Mouse (Mus musculus) frontal cortex, postnatal 25 days (tissue): Measurements from ENCODE around the gene Pou6f1.
"Not testable (repeated sequence)": the region's sequence is repeated elsewhere in the genome, so short reads cannot be mapped to it uniquely, and the experiment has no call there.

Experiments
- DNase-seq, 2 experiments: peaks; one replicate each; pipeline ENCODE4 v3.0.0; 2022; ENCODE audit warnings: low spot score in 2 of 2

The Pou6f1 gene

GRCm38 (mm10) chr15:100619200-100619599 is 19.4 kb upstream of the Pou6f1 start:
- DNase-seq: no peak

- DNase-seq: no peak
Measured at GRCm38 (mm10) chr15:100616221-100616620, 16.4 kb upstream of the Pou6f1 start.

DNA sequence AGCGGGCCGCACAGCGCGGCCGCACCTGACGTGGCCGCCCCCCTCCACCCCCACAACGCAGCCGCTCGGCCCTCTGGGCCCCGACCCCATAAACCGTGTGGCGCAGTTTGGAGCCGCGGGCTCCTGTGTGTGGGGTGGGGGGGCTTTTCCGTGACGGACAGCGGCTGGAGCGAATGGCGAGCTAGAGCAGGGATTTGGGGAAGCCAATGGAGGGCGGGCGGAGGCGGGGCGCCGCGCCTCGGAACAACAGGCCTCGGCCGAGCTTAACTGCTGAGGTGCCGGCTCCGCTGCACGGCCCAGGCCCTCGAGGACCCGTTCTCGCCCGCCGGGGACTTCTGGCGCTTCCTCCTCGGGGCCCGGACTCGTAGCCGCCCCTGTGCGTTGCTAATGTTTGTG is 16.0 kb upstream of the Pou6f1 start:
- DNase-seq: peak; percentile 76 to 84

DNA sequence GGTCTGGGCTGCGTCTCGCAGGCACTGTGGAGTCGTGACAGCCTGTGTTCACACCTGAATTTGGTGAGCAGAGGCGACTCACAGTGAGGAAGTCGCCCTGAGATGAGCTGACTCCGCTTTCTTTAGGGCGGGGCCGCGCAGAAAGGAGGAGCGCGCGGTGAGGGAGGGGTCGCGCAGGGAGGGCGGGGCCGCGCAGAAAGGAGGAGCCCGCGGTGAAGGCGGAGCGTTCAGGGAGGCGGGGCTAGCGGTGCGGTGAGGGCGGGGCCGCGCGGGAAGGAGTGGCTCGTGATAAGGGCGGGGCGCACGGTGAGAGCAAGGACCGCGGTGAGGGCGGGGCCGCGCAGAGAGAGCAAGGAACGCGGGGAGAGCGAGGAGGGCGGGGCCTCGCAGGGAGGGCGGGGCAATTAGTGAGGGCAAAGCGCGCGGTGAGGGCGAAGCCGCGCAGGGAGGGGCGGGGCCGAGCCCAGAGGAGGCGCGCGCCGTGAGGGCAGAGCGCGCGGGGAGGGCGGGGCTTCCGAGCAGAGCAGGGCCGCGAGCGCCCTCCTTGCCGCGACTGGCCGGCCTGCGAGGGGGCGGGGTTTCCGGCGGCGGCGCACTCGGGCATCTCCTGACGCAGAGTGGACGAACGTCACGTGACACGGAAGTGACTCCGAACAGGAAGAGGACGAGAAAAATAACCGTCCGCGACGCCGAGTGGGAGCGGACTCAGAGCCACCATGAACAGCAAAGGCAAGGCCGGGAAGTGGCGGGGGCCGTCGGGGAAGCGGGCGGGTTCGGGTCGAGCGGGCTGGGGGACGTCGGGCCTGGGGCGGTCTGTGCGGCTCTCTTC is 15.4 kb upstream of the Pou6f1 start, which contains the start of gene Dazap2:
Gene Dazap2 (plus strand): TSS at position 354 of the 829 bp plus-strand sequence.
- DNase-seq: peak; percentile 91 to 94

- DNase-seq: peak in 1 of 2 experiments; percentile 49
Measured at GRCm38 (mm10) chr15:100614218-100614995, 14.6 kb upstream of the Pou6f1 start.

GRCm38 (mm10) chr15:100613584-100613983 is 13.8 kb upstream of the Pou6f1 start:
- peak; percentile 59 to 68 for DNase-seq

DNA sequence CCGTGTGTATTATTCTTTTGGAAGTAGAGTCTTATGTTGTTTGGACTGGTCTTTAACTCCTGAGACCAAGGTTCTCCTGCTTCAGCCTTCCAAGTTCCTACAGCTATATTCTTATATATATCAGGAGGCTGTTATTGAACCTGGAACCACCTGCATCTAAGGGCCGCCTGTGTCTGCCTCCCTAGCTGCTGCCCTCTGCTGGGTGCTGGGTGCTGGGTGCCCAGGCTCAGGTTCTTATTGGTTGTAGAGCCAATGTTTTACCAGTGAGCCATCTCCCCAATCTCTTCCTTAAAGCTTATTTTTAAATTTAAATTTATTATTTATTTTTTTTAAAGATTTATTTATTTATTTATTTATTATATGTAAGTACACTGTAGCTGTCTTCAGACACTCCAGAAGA is 12.6 kb upstream of the Pou6f1 start:
- no peak for DNase-seq

GRCm38 (mm10) chr15:100611951-100612350 is 12.2 kb upstream of the Pou6f1 start:
- DNase-seq: no peak

- not testable (repeated sequence) for DNase-seq
Measured at GRCm38 (mm10) chr15:100606677-100607076, 6.9 kb upstream of the Pou6f1 start.

DNA sequence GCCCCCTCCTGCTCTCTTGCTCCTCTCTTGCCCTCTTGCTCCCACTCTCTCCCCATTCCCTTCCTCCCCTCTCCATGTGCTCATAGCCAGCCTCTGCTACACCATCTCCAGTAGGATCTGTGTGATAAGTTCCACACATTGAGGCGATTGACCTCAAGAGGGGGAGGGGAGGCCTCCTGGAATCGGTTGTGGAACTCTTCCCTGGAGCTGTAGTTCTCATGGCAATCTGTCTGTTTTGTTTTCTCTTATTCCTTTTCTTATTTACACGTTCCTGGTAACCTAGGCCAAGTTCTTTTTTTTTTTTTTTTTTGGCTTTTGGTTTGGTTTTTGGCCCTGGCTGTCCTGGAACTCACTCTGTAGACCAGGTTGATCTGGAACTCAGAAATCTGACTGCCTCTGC is 1.9 kb upstream of the Pou6f1 start:
- DNase-seq: no peak

DNA sequence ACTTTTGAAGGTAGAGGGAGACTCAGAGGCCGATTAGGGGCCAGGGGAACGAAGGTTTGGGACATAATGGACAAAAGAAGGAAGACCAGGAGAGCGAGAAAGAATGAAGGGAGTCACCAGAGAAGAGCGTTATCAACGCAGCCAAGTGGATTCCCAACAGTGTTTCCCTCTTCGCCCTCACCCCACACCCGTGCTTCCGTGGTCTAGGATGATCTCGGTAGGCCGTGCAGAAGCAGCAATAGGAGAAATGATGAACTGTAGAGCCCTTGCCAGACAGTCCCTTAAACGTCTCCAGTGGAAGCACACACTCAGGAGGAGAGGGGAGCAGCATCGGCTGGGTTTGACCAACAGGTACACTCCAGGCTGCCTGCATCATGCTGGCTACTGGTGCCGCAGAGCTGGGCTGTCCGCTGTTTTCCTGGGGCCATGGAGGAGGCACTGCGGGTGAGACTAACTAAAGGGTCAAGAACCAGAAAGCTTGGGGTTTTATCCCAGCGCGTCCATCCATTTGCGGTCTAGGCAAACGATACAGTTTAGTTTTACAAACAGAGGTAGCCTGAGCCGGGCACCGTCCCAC is 1.0 kb upstream of the Pou6f1 start:
- DNase-seq: no peak

DNA sequence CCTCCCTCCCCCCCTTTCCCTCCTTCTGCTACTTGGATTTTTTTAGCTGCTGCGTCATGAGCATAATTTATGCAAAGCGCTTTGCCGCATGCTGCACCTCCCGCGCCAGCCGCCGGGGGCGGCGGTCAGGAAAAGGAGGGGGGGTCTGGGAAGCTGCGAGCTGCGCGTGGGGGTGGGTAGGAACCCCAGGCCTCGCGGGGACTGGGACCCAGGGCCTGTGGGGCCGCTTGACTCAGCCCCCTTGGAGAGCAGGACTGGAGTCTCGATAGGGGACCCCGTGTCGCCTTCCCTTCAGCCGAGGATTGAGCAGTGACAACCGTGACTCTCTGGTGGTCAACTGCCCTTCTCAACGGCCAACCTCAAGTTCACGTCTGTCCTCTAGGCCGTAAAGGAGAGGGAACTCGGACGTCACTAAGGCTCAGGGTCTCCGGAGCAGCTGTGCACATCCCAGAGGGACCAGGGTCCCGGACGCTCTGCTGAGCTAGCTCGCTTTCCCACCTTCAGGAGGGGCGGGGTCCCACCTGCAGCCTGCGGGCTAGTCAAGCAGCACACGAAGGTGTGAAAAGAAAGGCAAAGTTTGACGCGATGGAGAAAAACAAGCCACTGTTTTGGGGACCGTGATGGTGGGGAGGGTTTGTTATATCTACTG is 387 bp upstream of the Pou6f1 start:
- peak; percentile 29 to 47 for DNase-seq

GRCm38 (mm10) chr15:100598883-100599275 is 905 bp downstream of the Pou6f1 start:
- DNase-seq: peak; percentile 20 to 24

DNA sequence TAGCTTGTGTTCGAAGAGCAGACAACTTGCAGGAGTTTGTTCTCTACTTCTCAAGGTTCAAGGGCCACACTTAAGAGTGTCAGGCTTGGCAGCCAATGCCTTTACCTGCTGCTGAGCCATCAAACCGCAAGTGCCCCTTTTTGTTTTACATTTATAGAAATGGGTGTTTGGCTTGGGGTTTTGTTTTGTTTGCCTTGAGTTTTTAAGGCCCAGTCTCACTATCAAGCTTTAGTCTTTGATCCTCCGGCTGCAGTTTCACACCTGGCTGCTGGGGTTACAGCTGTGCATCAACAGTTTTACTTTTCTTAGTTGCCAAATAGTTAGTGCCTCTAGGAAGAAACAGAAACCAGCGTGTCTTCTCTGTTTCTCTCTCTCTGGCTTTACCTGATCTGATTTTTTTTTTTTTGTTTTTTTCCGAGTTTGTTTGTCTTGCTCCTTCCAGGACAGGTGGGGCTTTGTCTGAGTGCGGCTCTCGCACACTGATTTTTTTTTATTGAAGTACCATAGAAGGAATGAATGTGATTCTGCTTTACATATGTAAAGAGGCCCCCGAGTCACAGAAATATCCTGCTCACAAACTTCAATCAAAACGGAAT is 1.4 kb downstream of the Pou6f1 start:
- no peak for DNase-seq

GRCm38 (mm10) chr15:100592817-100593216 is 7.0 kb downstream of the Pou6f1 start:
- DNase-seq: no peak

- DNase-seq: no peak
Measured at GRCm38 (mm10) chr15:100590436-100590835, 9.3 kb downstream of the Pou6f1 start.

DNA sequence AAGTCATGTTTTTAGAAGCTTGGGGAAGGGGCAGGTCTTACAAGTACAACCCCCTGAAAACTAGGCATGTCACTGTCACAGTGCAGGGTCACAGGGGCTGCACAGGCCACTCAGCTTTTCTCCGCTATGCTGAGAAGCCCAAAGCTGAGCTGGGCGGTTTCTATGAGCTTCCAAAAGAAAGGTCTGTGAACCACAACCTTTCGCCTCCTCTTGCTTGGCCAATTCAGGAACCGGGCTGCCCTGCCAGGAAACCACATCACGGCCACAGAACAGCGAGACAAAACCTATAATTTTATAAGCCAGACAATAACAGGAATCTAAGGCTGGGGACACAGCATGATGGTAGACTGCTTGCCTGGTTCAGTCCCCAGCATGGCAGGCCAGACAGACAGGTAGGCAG is 11.5 kb downstream of the Pou6f1 start:
- no peak for DNase-seq

- DNase-seq: no peak
Measured at GRCm38 (mm10) chr15:100587166-100587565, 12.6 kb downstream of the Pou6f1 start.

- DNase-seq: no peak
Measured at GRCm38 (mm10) chr15:100585931-100586330, 13.9 kb downstream of the Pou6f1 start.

DNA sequence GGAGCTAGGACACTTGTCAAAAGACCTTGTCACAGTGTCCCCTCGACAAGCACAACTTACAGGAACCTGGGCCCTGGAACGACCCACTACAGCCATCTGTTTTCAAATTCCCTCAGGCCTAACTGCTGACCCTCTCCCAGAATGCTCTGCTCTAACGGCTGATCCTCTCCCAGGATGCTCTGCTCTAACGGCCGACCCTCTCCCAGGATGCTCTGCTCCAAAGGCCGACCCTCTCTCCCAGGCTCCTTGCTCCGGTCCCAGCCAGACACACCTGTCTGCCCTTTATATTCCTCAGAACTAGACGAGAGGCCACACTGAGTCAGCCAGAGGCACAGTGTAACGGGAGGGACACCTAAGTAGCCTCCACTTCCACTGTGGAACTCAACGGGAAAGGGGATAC is 19.7 kb downstream of the Pou6f1 start:
- DNase-seq: no peak

DNA sequence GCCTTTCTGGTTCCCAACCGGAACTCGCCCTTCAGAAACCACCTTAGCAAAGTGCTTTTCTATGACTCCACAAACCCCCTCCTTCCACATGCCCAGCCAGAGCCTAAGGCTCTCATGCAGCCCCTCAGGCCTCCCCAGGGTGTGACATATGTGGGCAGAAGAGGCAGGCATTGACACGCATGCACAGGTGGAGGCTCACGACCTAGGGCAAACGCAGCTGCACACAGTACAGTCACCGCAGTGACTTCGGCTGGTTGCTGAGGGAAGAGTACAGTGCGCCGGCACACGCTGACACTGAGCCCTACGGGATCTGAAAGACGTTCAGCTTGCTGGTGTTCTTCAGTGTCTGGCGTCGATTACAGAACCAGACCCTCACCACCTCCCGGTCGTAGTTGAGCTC is 21.8 kb downstream of the Pou6f1 start:
- DNase-seq: no peak

GRCm38 (mm10) chr15:100576810-100577209 is 23.0 kb downstream of the Pou6f1 start:
- no peak for DNase-seq
